ENCODE assay signal across 13 mouse cellular contexts in genomic region chr2:26607056-26607910, GRCm38 (mm10). TPM values are rescaled to one million over a fixed set of nuclear protein-coding genes. Genes with fewer than 3 reads are reported as not detected.
DNase-seq lines count a peak whose midpoint lies in the region; ATAC-seq lines count a peak whose summit lies in the region.
"Had no signal": no experiment of that assay in that cellular context is flagged by ENCODE, and none has a peak within 500 bp of the region (broad histone marks: within the 10 kb centered on the region; RNA-seq: fewer than 3 reads in every experiment).

No protein-coding gene starts in this region.

- 0 out of 2 replicates have a peak, but pooled peaks have one; percentile 9 for ATAC-seq in hindbrain, embryonic 16.5 days
- no peak for ATAC-seq in hindbrain, embryonic 11.5 days (ENCODE audit: low FRiP score)
- ATAC-seq in limb, embryonic 15.5 days (ENCODE audit: insufficient number of reproducible peaks, low FRiP score, low TSS enrichment, low read depth) = no peak
- ATAC-seq: CD4-positive, CD25-positive, alpha-beta regulatory T cell, adult 4 months had no signal

- WGBS in hindbrain, embryonic 16.5 days = 60% methylated on average over 6 of the region's 6 CpGs
- WGBS in hindbrain, embryonic 11.5 days = 53% methylated on average over 6 of the region's 6 CpGs
- 43% methylated on average over 6 of the region's 6 CpGs for WGBS in limb, embryonic 15.5 days

- H3K4me1 ChIP-seq in hindbrain, embryonic 16.5 days (ENCODE audit: control insufficient read depth, insufficient read depth, low read depth, low read length) = peaks cover 13% of the 10 kb centered on the region; the same call in 1 of the 2 replicates
- peaks cover 3% of the 10 kb centered on the region; the same call in 1 of the 2 replicates for H3K4me1 ChIP-seq in hindbrain, embryonic 11.5 days (replicated peaks; ENCODE audit: control insufficient read depth, insufficient read depth, low read length)
- peaks cover 33% of the 10 kb centered on the region for H3K4me1 ChIP-seq in limb, embryonic 15.5 days

- H3K27me3 ChIP-seq in hindbrain, embryonic 16.5 days (replicated peaks; ENCODE audit: control insufficient read depth, insufficient read depth, low read length) = peaks cover 14% of the 10 kb centered on the region
- H3K27me3 ChIP-seq in hindbrain, embryonic 11.5 days (ENCODE audit: control insufficient read depth, insufficient read depth, low read length) = peaks cover 25% of the 10 kb centered on the region
- no peaks in the 10 kb centered on the region for H3K27me3 ChIP-seq in limb, embryonic 15.5 days

- H3K9me3 ChIP-seq in hindbrain, embryonic 16.5 days (ENCODE audit: control insufficient read depth, low read length) = no peaks in the 10 kb centered on the region
- no peaks in the 10 kb centered on the region for H3K9me3 ChIP-seq in hindbrain, embryonic 11.5 days (ENCODE audit: control insufficient read depth, low read length)
- no peaks in the 10 kb centered on the region for H3K9me3 ChIP-seq in limb, embryonic 15.5 days
- H3K9me3 ChIP-seq: neural tube, embryonic 12.5 days had no signal

- H3K4me2 ChIP-seq in hindbrain, embryonic 16.5 days (ENCODE audit: low read length) = no peak overlapping the region
- no peak overlapping the region for H3K4me2 ChIP-seq in hindbrain, embryonic 11.5 days (replicated peaks; ENCODE audit: low read depth, low read length)
- H3K4me2 ChIP-seq in limb, embryonic 15.5 days = no peak overlapping the region
- H3K4me2 ChIP-seq: neural tube, embryonic 12.5 days had no signal

- H3K9ac ChIP-seq in hindbrain, embryonic 16.5 days (ENCODE audit: low read depth, low read length) = no peak overlapping the region
- no peak overlapping the region for H3K9ac ChIP-seq in hindbrain, embryonic 11.5 days (ENCODE audit: low read depth, low read length)
- no peak overlapping the region for H3K9ac ChIP-seq in limb, embryonic 15.5 days
- H3K9ac ChIP-seq: neural tube, embryonic 12.5 days had no signal

- no peaks in the 10 kb centered on the region for H3K36me3 ChIP-seq in hindbrain, embryonic 16.5 days (ENCODE audit: control insufficient read depth, insufficient read depth, low read length)
- H3K36me3 ChIP-seq in hindbrain, embryonic 11.5 days (ENCODE audit: control insufficient read depth, insufficient read depth, low read length) = no peaks in the 10 kb centered on the region
- no peaks in the 10 kb centered on the region for H3K36me3 ChIP-seq in limb, embryonic 15.5 days
- H3K36me3 ChIP-seq: neural tube, embryonic 12.5 days had no signal

- DNase-seq in hindbrain, embryonic 11.5 days (ENCODE audit: low spot score) = no peak
- peak; percentile 17 for DNase-seq in Muller cell, postnatal 12 days (ENCODE audit: inconsistent ontology term)
- DNase-seq in heart, adult 8-10 months (ENCODE audit: low spot score) = peak; percentile 61
- DNase-seq in spleen, adult 18-20 months = no peak
- DNase-seq in cerebellum, adult 11 months = no peak
- DNase-seq in frontal cortex, postnatal 25 days (ENCODE audit: low spot score in 2 of 2) = no peak

- no peak overlapping the region for H3K27ac ChIP-seq in hindbrain, embryonic 16.5 days (ENCODE audit: low read depth, low read length)
- H3K27ac ChIP-seq in hindbrain, embryonic 11.5 days (ENCODE audit: low read depth, low read length) = no peak overlapping the region
- peak overlapping the region; percentile 11; the same call in 1 of the 2 replicates for H3K27ac ChIP-seq in limb, embryonic 15.5 days
- H3K27ac ChIP-seq: neural tube, embryonic 12.5 days had no signal

- no peak overlapping the region for H3K4me3 ChIP-seq in hindbrain, embryonic 16.5 days (ENCODE audit: low read length)
- no peak overlapping the region for H3K4me3 ChIP-seq in hindbrain, embryonic 11.5 days (ENCODE audit: low read depth, low read length)
- no peak overlapping the region for H3K4me3 ChIP-seq in limb, embryonic 15.5 days
- H3K4me3 ChIP-seq: neural tube, embryonic 12.5 days had no signal

RNA-seq across cellular contexts. Expression of gene Agpat2, which starts 3.1 kb away (rescaled TPM):
- polyA plus RNA-seq in hindbrain, embryonic 16.5 days (2015; fragmentation: Nextera tagmentation; extraction: Ambion mirVana) = 6.2 and 7.2 TPM in 2 replicates
- 7.3 and 7.5 TPM in 2 replicates for polyA plus RNA-seq in hindbrain, embryonic 11.5 days (2014; fragmentation: Nextera tagmentation; extraction: Ambion mirVana)
- total RNA-seq in heart, adult 8-10 months (2022) = 10 to 100 TPM; 51.1 to 65.9 (median 60.8) TPM
- 31.5 and 36.3 TPM in 2 replicates for polyA plus RNA-seq in limb, embryonic 15.5 days (2015; fragmentation: Nextera tagmentation; extraction: Ambion mirVana)

RNA-seq across cellular contexts. Expression of gene Gm20532, which starts 20.8 kb away (rescaled TPM):
- polyA plus RNA-seq in hindbrain, embryonic 16.5 days (2015; fragmentation: Nextera tagmentation; extraction: Ambion mirVana) = not detected in 2 replicates
- not detected in 2 replicates for polyA plus RNA-seq in hindbrain, embryonic 11.5 days (2014; fragmentation: Nextera tagmentation; extraction: Ambion mirVana)
- total RNA-seq in heart, adult 8-10 months (2022) = not detected
- 0.24 TPM in 1 of 2 replicates, not detected in the other for polyA plus RNA-seq in limb, embryonic 15.5 days (2015; fragmentation: Nextera tagmentation; extraction: Ambion mirVana)
- total RNA-seq: common myeloid progenitor, adult 5-6 weeks; layer of hippocampus, adult 18-20 months; liver, adult 2 months had no signal
- polyA plus RNA-seq: CD4-positive, CD25-positive, alpha-beta regulatory T cell, adult 4 months; liver, adult 2 months; neural tube, embryonic 12.5 days had no signal

RNA-seq across cellular contexts. Expression of gene Fam69b, which starts 21.0 kb away (rescaled TPM):
- polyA plus RNA-seq in hindbrain, embryonic 16.5 days (2015; fragmentation: Nextera tagmentation; extraction: Ambion mirVana) = 153 and 156 TPM in 2 replicates
- 38.4 and 45.5 TPM in 2 replicates for polyA plus RNA-seq in hindbrain, embryonic 11.5 days (2014; fragmentation: Nextera tagmentation; extraction: Ambion mirVana)
- 10 to 100 TPM; 15.0 to 26.6 (median 20.9) TPM for total RNA-seq in heart, adult 8-10 months (2022)
- 32.0 and 42.8 TPM in 2 replicates for polyA plus RNA-seq in limb, embryonic 15.5 days (2015; fragmentation: Nextera tagmentation; extraction: Ambion mirVana)

RNA-seq across cellular contexts. Expression of gene Egfl7, which starts 27.5 kb away (rescaled TPM):
- polyA plus RNA-seq in hindbrain, embryonic 16.5 days (2015; fragmentation: Nextera tagmentation; extraction: Ambion mirVana) = 75.4 and 76.2 TPM in 2 replicates
- 62.7 and 65.2 TPM in 2 replicates for polyA plus RNA-seq in hindbrain, embryonic 11.5 days (2014; fragmentation: Nextera tagmentation; extraction: Ambion mirVana)
- total RNA-seq in heart, adult 8-10 months (2022) = 100 to 1,000 TPM; 122 to 172 (median 148) TPM
- 107 and 122 TPM in 2 replicates for polyA plus RNA-seq in limb, embryonic 15.5 days (2015; fragmentation: Nextera tagmentation; extraction: Ambion mirVana)
- polyA plus RNA-seq: CD4-positive, CD25-positive, alpha-beta regulatory T cell, adult 4 months had no signal

Comparison
In these comparisons a context has a peak if more than half of its experiments do, and no peak if none do; other contexts are left out.
1. DNase-seq: peak in Muller cell, postnatal 12 days (single experiment) and heart, adult 8-10 months (single experiment); none in hindbrain, embryonic 11.5 days (single experiment), spleen, adult 18-20 months (0 of 2), cerebellum, adult 11 months (single experiment) and frontal cortex, postnatal 25 days (0 of 2).